8 mouse cellular contexts compared by ENCODE assay signal in genomic region chr11:117598170-117598583, GRCm38 (mm10). TPM values are rescaled to one million over a fixed set of nuclear protein-coding genes. Genes with fewer than 3 reads are reported as not detected.
DNase-seq lines count a peak whose midpoint lies in the region; ATAC-seq and TF ChIP-seq lines count a peak whose summit lies in the region.
"Had no signal": no experiment of that assay in that cellular context is flagged by ENCODE, and none has a peak within 500 bp of the region (broad histone marks: within the 10 kb centered on the region; RNA-seq: fewer than 3 reads in every experiment).

No protein-coding gene starts in this region.

- no peaks in the 10 kb centered on the region for H3K36me3 ChIP-seq in hindbrain, embryonic 11.5 days (ENCODE audit: control insufficient read depth, insufficient read depth, low read length)
- H3K36me3 ChIP-seq in midbrain, postnatal 0 days (ENCODE audit: insufficient read depth, low read length) = no peaks in the 10 kb centered on the region
- H3K36me3 ChIP-seq: liver, embryonic 15.5 days had no signal

- TF ChIP-seq CTCF in midbrain, postnatal 0 days (IDR thresholded peaks at IDR 0.05) = no peak

- no peak overlapping the region for H3K4me3 ChIP-seq in hindbrain, embryonic 11.5 days (ENCODE audit: low read depth, low read length)
- no peak overlapping the region for H3K4me3 ChIP-seq in midbrain, postnatal 0 days (ENCODE audit: low read depth, low read length)

- ATAC-seq in hindbrain, embryonic 11.5 days (ENCODE audit: low FRiP score) = peak; percentile 59; the same call in 1 of the 2 replicates
- ATAC-seq in midbrain, postnatal 0 days (ENCODE audit: low FRiP score) = peak; percentile 72
- ATAC-seq in megakaryocyte-erythroid progenitor cell, adult 5-6 weeks (replicated peaks; ENCODE audit: low FRiP score, low TSS enrichment, poor library complexity, severe bottlenecking) = no peak

- no peak overlapping the region for H3K27ac ChIP-seq in hindbrain, embryonic 11.5 days (ENCODE audit: low read depth, low read length)
- peak overlapping the region; percentile 80 for H3K27ac ChIP-seq in midbrain, postnatal 0 days (ENCODE audit: low read depth, low read length)
- H3K27ac ChIP-seq: liver, embryonic 15.5 days had no signal

- H3K9ac ChIP-seq in hindbrain, embryonic 11.5 days (ENCODE audit: low read depth, low read length) = no peak overlapping the region
- H3K9ac ChIP-seq in midbrain, postnatal 0 days (replicated peaks; ENCODE audit: low read length, poor library complexity, severe bottlenecking) = 0 out of 2 replicates have a peak overlapping the region, but pooled peaks have one; percentile 36
- H3K9ac ChIP-seq: liver, embryonic 15.5 days had no signal

- no peak overlapping the region for H3K4me2 ChIP-seq in hindbrain, embryonic 11.5 days (replicated peaks; ENCODE audit: low read depth, low read length)
- peak overlapping the region; percentile 34 for H3K4me2 ChIP-seq in midbrain, postnatal 0 days (ENCODE audit: low read depth, low read length, poor library complexity, severe bottlenecking)

- WGBS in hindbrain, embryonic 11.5 days = 0% methylated on average over 6 of the region's 6 CpGs
- WGBS in midbrain, postnatal 0 days = 2% methylated on average over 6 of the region's 6 CpGs

- H3K4me1 ChIP-seq in hindbrain, embryonic 11.5 days (replicated peaks; ENCODE audit: control insufficient read depth, insufficient read depth, low read length) = peaks cover 19% of the 10 kb centered on the region
- H3K4me1 ChIP-seq in midbrain, postnatal 0 days (ENCODE audit: insufficient read depth, low read length) = peaks cover 38% of the 10 kb centered on the region

- peaks cover 15% of the 10 kb centered on the region for H3K27me3 ChIP-seq in hindbrain, embryonic 11.5 days (ENCODE audit: control insufficient read depth, insufficient read depth, low read length)
- H3K27me3 ChIP-seq in midbrain, postnatal 0 days (ENCODE audit: insufficient read depth, low read length) = no peaks in the 10 kb centered on the region

- no peaks in the 10 kb centered on the region for H3K9me3 ChIP-seq in hindbrain, embryonic 11.5 days (ENCODE audit: control insufficient read depth, low read length)
- no peaks in the 10 kb centered on the region for H3K9me3 ChIP-seq in midbrain, postnatal 0 days (ENCODE audit: low read length)
- H3K9me3 ChIP-seq: liver, embryonic 15.5 days had no signal

- peak; percentile 63 for DNase-seq in layer of hippocampus, adult 9-11 months
- no peak for DNase-seq in layer of hippocampus, postnatal 25 days (ENCODE audit: extremely low spot score in 1 of 2, low spot score in 1 of 2)
- peak; percentile 77 to 85 for DNase-seq in cerebellum, postnatal 10 days
- DNase-seq in hindbrain, embryonic 11.5 days (ENCODE audit: low spot score) = peak; percentile 76
- peak; percentile 91 for DNase-seq in midbrain, postnatal 0 days (ENCODE audit: low spot score)
- DNase-seq in thymus, postnatal 25 days = no peak

RNA-seq across cellular contexts. Expression of gene Tnrc6c, which starts 55.9 kb away (rescaled TPM):
- total RNA-seq in layer of hippocampus, postnatal 25 days (2021) = 10 to 100 TPM; 53.8 to 76.8 TPM
- 17.0 and 20.6 TPM in 2 replicates for polyA plus RNA-seq in hindbrain, embryonic 11.5 days (2014; fragmentation: Nextera tagmentation; extraction: Ambion mirVana)
- 78.4 and 79.8 TPM in 2 replicates for total RNA-seq in midbrain, postnatal 0 days (2014; rRNA removed)
- 22.8 and 26.5 TPM in 2 replicates for polyA plus RNA-seq in midbrain, postnatal 0 days (2015; fragmentation: Nextera tagmentation; extraction: Ambion mirVana)
- total RNA-seq in megakaryocyte-erythroid progenitor cell, adult 5-6 weeks (2014; fragmentation: Nextera tagmentation) = 27.1 and 32.2 TPM in 2 replicates
- total RNA-seq in megakaryocyte-erythroid progenitor cell, adult 5-6 weeks (2017) = 15.8 and 18.0 TPM in 2 replicates

Comparison
In these comparisons a context has a peak if more than half of its experiments do, and no peak if none do; other contexts are left out.
1. DNase-seq: peak in layer of hippocampus, adult 9-11 months (single experiment), cerebellum, postnatal 10 days (2 of 2), hindbrain, embryonic 11.5 days (single experiment) and midbrain, postnatal 0 days (single experiment); none in layer of hippocampus, postnatal 25 days (0 of 2) and thymus, postnatal 25 days (single experiment).